In the genomic region with DNA sequence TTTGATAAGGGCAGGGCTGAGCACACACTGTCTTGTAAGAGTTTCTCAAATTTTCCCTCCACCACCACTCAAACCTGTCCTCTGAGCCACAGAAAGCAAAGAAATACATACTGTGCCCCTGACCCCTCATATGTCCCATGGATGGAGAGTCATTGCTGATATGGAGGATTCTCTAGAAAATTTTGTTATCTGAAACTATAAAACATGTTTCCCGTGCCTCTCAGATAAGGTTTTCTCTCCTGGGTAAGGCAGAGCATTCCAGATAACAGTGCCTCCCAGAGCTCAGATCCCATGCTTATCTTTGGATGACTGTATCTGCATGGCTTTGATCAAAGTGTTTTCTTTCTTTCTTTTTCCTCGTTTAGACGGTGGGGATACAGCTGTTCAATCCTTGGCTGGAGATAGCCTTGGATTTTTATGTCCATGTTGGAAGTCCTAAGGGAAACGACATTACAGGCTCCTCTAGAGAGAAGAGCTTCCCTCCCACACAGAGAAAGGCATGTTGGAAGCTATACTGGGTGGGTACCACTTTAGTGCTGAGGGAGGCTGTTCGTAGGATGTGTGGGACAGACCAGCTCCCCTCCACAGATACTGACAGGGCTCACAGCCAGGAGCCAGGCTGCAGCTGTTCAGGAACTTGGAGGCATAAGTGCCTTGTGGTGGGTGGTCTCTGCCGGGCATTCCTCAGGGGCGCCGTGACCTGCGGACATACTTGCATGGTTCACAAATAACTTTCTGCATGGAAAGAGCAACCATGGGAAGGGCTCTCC, we compare ENCODE assay signal across 10 mouse cellular contexts.
DNase-seq lines count a peak whose midpoint lies in the region; ATAC-seq and TF ChIP-seq lines count a peak whose summit lies in the region.
"Had no signal": no experiment of that assay in that cellular context is flagged by ENCODE, and none has a peak within 500 bp of the region (broad histone marks: within the 10 kb centered on the region; RNA-seq: fewer than 3 reads in every experiment).

No protein-coding gene starts in this region.

- TF ChIP-seq CTCF in heart, adult 2 months (IDR thresholded peaks at IDR 0.05) = no peak

- peak overlapping the region; percentile 6; the same call in 1 of the 2 replicates for H3K4me3 ChIP-seq in heart, embryonic 13.5 days
- H3K4me3 ChIP-seq in heart, adult 2 months = no peak overlapping the region
- H3K4me3 ChIP-seq in myocyte = no peak overlapping the region
- H3K4me3 ChIP-seq in hindbrain, embryonic 16.5 days (ENCODE audit: low read length) = no peak overlapping the region

- no peak for TF ChIP-seq EP300 in heart, adult 2 months (IDR thresholded peaks at IDR 0.05; ENCODE audit: insufficient read depth, low read depth, low read length)

- TF ChIP-seq POLR2A in heart, adult 2 months (IDR thresholded peaks at IDR 0.05; ENCODE audit: insufficient read depth, low read depth, low read length) = no peak
- TF ChIP-seq POLR2A in myocyte (IDR thresholded peaks at IDR 0.05; ENCODE audit: insufficient read length, low read depth) = no peak

- no peak overlapping the region for H3ac ChIP-seq in myocyte (ENCODE audit: control insufficient read depth, insufficient read length)

- DNase-seq in heart, adult 2 months = no peak
- peak; percentile 5 for DNase-seq in lung, postnatal 10 days
- DNase-seq in lung, postnatal 14 days = no peak
- DNase-seq in cerebellum, postnatal 25 days = no peak
- DNase-seq: kidney, adult 8-10 months; thymus, adult 2 months had no signal

- 6% methylated on average over 9 of the region's 9 CpGs for WGBS in heart, embryonic 13.5 days
- WGBS in heart, adult 2 months = 9% methylated on average over 9 of the region's 9 CpGs
- WGBS in hindbrain, embryonic 16.5 days = 73% methylated on average over 9 of the region's 9 CpGs

- H3K79me2 ChIP-seq in heart, adult 2 months (replicated peaks; ENCODE audit: control insufficient read depth, insufficient read depth, low read length) = no peaks in the 10 kb centered on the region
- no peaks in the 10 kb centered on the region for H3K79me2 ChIP-seq in myocyte (ENCODE audit: control insufficient read depth, insufficient read depth)

- no peaks in the 10 kb centered on the region for H3K9me3 ChIP-seq in heart, embryonic 13.5 days
- H3K9me3 ChIP-seq in hindbrain, embryonic 16.5 days (ENCODE audit: control insufficient read depth, low read length) = no peaks in the 10 kb centered on the region

- no peak overlapping the region; the same call in 1 of the 2 replicates for H3K9ac ChIP-seq in heart, embryonic 13.5 days
- no peak overlapping the region for H3K9ac ChIP-seq in heart, adult 2 months (ENCODE audit: low read depth, low read length)
- no peak overlapping the region for H3K9ac ChIP-seq in hindbrain, embryonic 16.5 days (ENCODE audit: low read depth, low read length)

- H3K36me3 ChIP-seq in heart, embryonic 13.5 days = no peaks in the 10 kb centered on the region
- no peaks in the 10 kb centered on the region for H3K36me3 ChIP-seq in heart, adult 2 months (ENCODE audit: control insufficient read depth, insufficient read depth, low read length)
- H3K36me3 ChIP-seq in myocyte (ENCODE audit: control insufficient read depth, insufficient read depth) = no peaks in the 10 kb centered on the region
- no peaks in the 10 kb centered on the region for H3K36me3 ChIP-seq in hindbrain, embryonic 16.5 days (ENCODE audit: control insufficient read depth, insufficient read depth, low read length)

- intact Hi-C loops in heart, adult 2 months (cut with DNase I) = loop anchor here (10.0 kb wide), 1 partner anchor 148 kb away; no protein-coding TSS in a partner anchor

- no peak for ATAC-seq in heart, embryonic 13.5 days (ENCODE audit: extremely low read depth, insufficient number of reproducible peaks, low FRiP score, low TSS enrichment)
- ATAC-seq in erythroid progenitor cell, adult 5-6 weeks (replicated peaks; ENCODE audit: low FRiP score, poor library complexity, severe bottlenecking) = peak; percentile 64
- ATAC-seq in hindbrain, embryonic 16.5 days = no peak

- H3K4me2 ChIP-seq in heart, embryonic 13.5 days = peak overlapping the region; percentile 49
- H3K4me2 ChIP-seq in myocyte (ENCODE audit: low read depth) = peak overlapping the region; percentile 43
- H3K4me2 ChIP-seq in hindbrain, embryonic 16.5 days (ENCODE audit: low read length) = no peak overlapping the region

- peaks cover 17% of the 10 kb centered on the region for H3K4me1 ChIP-seq in heart, embryonic 13.5 days
- no peaks in the 10 kb centered on the region for H3K4me1 ChIP-seq in heart, adult 2 months (ENCODE audit: control insufficient read depth, insufficient read depth, low read length)
- no peaks in the 10 kb centered on the region for H3K4me1 ChIP-seq in hindbrain, embryonic 16.5 days (ENCODE audit: control insufficient read depth, insufficient read depth, low read depth, low read length)

- 0 out of 2 replicates have a peak overlapping the region, but pooled peaks have one; percentile 15 for H3K27ac ChIP-seq in heart, embryonic 13.5 days (replicated peaks)
- no peak overlapping the region for H3K27ac ChIP-seq in heart, adult 2 months
- no peak overlapping the region for H3K27ac ChIP-seq in hindbrain, embryonic 16.5 days (ENCODE audit: low read depth, low read length)

- H3K27me3 ChIP-seq in heart, embryonic 13.5 days (replicated peaks) = peaks cover 3% of the 10 kb centered on the region; the same call in 1 of the 2 replicates
- no peaks in the 10 kb centered on the region; the same call in 1 of the 2 replicates for H3K27me3 ChIP-seq in heart, adult 2 months (ENCODE audit: control insufficient read depth, insufficient read depth, low read length)
- H3K27me3 ChIP-seq in myocyte (ENCODE audit: control insufficient read depth, insufficient read depth, insufficient read length) = no peaks in the 10 kb centered on the region
- no peaks in the 10 kb centered on the region for H3K27me3 ChIP-seq in hindbrain, embryonic 16.5 days (replicated peaks; ENCODE audit: control insufficient read depth, insufficient read depth, low read length)

TF ChIP-seq in myocyte, 11 proteins besides CTCF, POLR2A, EP300 and RAD21:
- TF ChIP-seq MYOG (IDR thresholded peaks at IDR 0.05; ENCODE audit: control insufficient read depth in 1 of 3, insufficient read depth in 1 of 3, insufficient read length in 2 of 3, low read depth in 2 of 3) (peak in 2 of 3 experiments; percentile 39 to 72), TCF12 (IDR thresholded peaks at IDR 0.05; ENCODE audit: insufficient read depth, poor library complexity, severe bottlenecking) (no peak), E2F4 (IDR thresholded peaks at IDR 0.05; ENCODE audit: insufficient read depth) (no peak), USF1 (IDR thresholded peaks at IDR 0.05; ENCODE audit: low read depth) (no peak), TCF3 (IDR thresholded peaks at IDR 0.05; ENCODE audit: insufficient read length, low read depth) (no peak), POLR2AphosphoS2 (IDR thresholded peaks at IDR 0.05; ENCODE audit: insufficient read length, low read depth) (no peak), MYOD1 (IDR thresholded peaks at IDR 0.05; ENCODE audit: control insufficient read depth in 1 of 3, insufficient read length in 2 of 3, low read depth in 2 of 3) (peak in 2 of 3 experiments; percentile 37 to 66), MAX (IDR thresholded peaks at IDR 0.05; ENCODE audit: low read depth) (no peak), SRF (IDR thresholded peaks at IDR 0.05; ENCODE audit: control insufficient read depth, insufficient read length, low read depth) (no peak), REST (IDR thresholded peaks at IDR 0.05; ENCODE audit: insufficient read depth, insufficient read length) (no peak), CEBPB (IDR thresholded peaks at IDR 0.05; ENCODE audit: insufficient read depth, poor library complexity, severe bottlenecking) (no peak)
